Mouse (Mus musculus): ENCODE data around the gene A530016L24Rik.

Gene A530016L24Rik

GRCm38 (mm10) chr12:112549287-112549686 is 60.0 kb downstream of the A530016L24Rik start:
- no peak for DNase-seq (ENCODE audit: low read depth, low spot score)

Measured in ZHBTc4 (cell line).